Mouse (Mus musculus) cerebellum, adult 9-10 months (tissue): Measurements from ENCODE around the gene Nt5c3.

Source experiments
- DNase-seq: peaks from one replicate; pipeline ENCODE4 v3.0.0; 2022

Gene Nt5c3

DNA sequence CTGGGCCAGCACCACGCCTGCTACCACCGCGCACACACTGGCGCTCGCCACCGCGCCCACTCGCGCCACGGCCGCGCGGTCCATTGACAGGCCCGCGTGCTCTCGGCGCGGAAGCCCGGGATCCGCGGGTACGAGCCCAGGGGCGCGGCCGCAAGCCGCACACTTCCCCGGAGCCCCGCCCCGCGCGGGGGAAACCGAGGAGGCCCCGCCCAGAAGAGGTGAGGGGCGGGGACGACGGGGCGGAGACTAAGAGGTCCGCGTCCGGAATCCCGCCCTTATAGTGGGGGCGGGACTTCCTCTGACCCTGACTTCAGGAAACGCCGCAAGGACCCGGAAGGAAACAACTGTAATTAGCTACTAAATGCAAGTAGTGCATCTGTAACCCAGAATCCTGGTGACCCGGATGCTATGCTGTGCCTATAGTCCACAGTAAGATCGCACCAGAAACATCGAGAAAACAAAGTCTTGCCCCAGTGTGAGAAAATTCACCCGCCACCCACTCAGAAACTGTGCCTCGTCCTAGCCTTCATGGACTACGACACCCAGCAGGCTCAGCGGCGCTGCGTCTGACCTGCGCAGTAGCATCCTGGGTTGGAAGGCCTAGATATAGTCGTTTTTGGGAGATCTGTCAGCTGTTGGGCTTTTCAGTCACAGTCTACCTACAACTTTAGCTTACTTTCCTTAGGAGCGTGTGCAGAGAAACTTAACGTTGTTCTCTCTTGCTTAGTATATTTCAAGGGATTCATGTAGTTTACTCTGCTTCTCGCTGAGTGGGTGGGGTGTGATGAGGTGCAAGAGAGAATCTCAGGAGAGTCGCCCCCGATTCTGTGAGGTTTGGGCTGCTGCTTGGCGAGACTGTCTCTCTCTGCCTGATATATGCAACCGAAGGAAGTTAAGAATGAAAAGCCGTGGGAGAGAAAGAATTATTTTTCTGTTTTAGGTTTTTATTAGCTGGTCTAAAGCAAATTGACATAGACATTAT, at the start of gene Nt5c3, which contains the start of gene Vmn1r4:
Gene Nt5c3 (minus strand): TSS at position 207 of the 982 bp plus-strand sequence.
Gene Vmn1r4 (plus strand): TSS at position 290 of the 982 bp plus-strand sequence.
- DNase-seq, result peak; percentile 97

DNA sequence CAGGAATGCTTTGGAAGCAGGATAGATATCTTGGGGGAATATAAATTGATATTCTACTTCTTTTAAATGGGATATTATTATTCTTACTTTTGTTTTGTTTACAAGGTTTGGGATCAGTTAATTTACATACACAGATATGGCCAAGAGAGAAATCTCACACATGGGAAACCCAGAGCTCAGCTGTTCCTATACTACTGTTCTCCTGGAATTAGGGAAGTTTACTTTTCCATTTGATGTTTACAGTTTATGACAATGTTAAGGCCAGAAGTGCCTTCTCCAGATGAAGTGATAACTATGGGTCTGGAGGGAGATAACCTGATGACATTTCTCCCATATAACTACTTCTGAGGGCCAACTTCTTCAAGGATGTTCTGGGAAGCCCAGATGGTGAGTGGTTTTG, 46.2 kb upstream of the Nt5c3 start, which contains the start of gene Vmn1r5:
Gene Vmn1r5 (plus strand): TSS at position 301 of the 400 bp plus-strand sequence.
- DNase-seq, result no peak

DNA sequence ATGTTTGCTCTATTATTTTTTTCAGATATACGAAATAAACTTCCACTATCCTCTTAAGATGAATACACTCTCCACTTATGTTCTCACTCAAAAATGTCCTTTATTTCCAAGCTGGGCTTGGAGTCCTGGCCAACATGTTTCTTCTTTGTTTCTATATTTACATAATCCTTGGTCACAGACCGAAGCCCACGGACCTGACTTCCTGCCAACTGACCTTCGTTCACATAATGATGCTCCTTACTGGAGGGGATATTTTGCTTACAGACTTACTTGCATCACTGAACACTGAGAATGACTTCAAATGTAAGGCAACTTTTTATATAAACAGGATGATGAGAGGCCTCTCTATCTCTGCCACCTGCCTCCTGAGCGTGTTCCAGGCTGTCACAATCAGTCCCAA, 32.7 kb upstream of the Nt5c3 start:
- DNase-seq, result no peak

DNA sequence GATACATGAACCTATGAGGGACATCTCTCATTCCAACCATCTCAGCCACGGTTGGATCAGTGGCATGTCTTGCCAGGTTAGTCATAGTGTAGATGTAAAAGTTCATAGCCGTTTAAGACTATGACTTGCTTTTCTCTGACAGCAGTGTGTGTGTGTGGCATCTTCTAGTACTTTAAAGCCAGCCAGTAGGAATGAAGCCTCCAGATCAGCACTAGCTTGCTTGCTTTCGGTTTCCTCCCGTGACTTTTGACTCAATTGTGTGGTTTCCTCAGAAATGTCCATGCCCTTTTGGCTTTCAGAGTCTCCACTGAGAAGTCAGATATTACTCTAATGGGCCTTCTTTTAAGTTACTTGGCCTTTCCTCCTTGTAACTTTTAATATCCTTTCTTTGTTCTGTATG, 10.6 kb upstream of the Nt5c3 start:
- DNase-seq, result no peak

DNA sequence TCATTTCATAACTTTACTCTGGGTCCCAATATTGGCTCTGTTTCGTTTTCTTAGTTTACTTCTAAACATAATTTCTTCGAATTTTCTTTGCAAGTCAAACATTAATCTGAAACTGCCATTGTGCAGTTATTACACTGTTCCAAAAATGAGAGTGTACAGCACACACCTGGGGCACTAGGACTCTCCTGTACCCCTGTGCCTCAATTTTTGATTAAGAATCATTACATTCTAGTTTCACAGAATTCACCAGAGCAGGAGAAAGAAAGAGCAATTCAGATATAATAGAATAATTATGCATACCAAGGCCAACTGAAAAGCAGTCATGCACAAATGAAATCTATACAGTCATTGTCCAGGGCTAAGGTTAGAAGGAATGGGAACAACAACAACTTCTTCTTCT, 8.7 kb upstream of the Nt5c3 start:
- no peak for DNase-seq

DNA sequence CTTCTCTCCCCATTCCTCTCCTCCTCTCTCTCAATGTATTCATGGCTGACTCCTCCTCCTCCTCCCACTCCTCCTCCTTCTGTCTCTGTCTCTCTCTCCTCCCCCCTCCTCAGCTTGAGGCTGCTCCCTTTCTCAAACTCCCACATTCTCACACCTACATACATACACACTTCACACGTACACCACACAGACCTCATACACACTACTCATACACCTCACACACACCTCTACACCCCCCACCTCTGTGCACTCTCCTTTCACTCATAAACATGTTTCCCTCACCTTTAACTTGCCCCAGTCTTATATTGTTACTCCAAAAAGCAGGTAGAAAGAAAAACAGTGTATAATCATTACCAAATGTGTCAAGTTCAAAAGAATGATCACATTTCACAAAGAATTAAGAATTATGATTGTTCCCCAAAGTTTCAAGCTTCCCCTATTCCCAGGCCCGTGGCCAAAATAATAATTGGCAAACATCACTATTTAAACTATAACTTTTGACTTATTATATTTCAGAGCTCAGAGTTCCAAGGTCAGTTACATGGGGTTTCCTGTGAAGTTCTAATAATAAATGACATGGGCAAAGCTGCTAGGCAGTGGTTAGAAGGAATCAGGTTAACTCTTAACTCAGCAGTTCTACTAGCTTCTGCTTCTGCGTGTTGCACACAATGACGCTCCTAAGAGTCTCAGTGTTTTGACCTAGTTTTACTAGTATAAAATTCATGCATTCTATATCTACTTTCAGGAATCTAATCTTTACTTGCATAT, 8.1 kb upstream of the Nt5c3 start:
- DNase-seq, result no peak

DNA sequence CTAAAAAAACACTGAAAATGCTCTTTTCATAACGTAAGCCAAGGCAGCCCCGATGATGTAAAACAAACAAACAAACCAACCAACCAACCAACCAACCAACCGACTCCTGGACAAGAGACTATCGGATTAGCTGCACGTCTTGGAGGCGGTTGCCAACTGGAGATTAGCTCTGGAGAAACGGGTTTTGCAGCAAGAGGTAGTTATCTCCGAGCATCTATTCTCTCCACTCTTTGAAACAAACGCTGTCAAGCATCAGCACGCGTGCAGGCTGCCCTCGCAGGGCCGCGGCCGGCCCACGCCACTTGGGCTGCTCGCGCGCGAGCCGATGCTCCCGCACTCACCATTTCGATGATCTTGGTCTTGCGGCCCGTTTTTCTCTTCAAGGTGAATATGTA, 404 bp downstream of the Nt5c3 start:
- DNase-seq, result no peak

DNA sequence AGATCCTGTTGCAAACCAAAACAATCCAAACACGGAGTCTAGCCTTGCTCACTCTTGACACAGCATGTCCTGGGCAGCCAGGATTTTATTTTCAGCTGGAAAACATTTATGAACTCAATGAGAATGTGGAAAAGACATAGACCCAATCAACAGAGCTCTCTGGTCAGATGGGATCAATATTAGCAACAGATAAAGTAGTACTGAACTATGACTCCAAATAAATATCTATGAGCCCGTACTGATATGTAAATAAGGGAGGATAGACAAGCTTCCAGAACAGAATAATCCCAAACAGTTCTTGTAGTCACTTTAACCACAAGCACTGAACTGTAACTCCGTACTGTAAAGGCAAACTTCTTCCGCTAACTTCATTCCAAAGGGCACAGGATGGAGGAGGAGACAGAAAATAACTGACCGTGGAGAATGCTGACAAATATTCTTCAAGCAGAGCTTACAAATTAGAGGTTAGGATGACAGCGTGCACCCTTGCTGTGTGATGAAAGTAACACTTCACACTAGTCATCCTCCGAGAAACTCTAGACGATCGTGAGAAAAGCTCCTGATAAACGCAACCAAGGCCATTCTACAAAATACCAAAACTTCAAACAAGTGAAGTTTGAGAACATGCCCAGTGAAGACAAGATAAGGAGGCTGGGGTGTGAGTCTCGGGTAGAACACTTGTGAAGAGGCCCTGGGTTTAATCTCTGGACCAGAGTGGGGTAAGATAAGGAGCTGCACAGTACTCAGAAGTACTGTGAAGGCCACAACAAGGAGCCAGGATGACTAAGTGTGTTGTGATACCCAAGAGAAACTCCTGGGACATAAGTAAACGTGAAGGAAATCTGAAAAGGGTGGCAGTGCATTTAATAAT, 3.3 kb downstream of the Nt5c3 start:
- DNase-seq, result no peak

DNA sequence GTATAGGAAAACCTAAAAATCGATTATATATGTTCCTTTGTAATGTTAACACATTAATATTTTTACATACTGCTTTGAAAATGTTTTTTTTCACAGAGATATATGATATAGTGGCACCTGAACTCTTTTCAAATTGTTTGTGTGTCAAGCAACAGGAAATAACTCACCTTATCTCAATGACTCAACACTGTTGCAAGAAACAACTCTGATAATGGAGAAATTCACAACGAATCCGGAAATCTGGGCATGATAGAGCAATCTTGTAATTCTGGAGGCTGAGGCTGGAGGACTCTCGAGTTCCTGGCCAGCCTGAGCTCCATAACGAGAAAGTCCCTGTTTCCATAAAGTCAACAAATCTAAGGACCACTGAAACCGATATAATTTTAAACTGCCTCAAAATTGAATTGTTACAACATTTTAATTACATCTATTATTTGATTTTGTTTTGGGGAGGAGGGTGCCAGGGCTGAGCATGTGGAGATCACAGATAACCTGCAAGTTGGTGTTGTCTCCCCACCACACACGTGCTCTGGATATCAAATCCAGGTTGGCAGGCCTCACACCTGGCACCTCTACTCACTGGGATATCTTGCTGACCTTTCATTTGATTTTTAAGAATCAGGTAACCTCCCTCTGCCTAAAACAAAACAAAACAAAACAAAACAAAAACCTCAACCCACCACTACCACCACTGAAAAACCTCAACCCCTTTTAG, 4.2 kb downstream of the Nt5c3 start:
- DNase-seq, result no peak

DNA sequence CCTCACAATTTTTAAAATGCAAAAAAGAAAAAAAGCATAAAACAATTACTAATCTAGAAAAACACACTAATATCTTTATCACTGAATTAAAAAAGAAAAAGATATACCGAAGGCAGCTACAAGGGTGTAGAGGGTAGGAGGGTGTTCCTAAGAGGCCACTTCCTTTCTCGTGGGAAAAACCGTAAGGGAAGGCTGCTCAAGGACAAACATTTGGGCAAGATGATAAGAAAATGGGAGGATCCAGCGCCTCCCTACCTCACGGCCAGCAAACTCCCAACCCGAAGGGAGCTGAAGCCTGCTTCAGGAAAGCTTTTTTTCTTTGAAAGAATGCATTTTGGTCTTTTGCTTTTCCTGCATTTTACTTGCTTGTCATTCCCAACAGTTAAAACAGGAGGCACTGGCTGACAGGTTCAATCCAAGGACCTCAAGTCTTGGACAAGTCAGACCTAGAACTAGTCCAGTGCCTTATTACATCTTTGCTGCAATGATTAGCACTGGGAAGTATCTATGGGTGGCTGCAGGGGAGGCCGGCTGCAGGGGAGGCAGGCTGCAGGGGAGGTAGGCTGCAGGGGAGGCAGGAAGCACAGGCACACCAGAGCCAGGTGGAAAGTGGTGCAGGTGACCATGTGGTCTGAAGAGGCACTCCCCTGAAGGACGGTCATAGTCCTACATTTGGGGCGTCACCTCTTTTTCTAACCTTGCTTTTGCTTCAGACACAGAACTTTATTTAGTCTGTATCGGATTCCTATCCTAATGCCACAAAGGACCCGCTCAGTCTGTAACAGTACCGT, 6.0 kb downstream of the Nt5c3 start:
- no peak for DNase-seq

DNA sequence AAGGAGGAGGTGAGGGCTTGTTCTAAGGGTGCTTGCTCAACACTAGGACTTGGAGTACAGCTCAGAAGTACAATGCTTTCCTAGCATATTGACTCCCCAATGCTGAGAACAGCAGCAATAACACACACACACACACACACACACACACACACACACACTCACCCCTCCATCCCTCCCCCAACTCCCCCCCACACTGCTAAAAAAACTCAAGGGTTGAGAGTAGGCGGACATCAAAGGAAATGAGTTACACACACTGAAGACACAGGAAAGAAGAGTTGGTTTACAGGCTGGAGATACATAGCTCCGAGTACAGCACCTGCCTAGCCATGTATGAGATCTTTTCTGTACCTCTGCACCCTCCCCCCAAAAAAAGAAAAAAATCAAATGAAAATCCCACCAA, 7.5 kb downstream of the Nt5c3 start:
- no peak for DNase-seq

DNA sequence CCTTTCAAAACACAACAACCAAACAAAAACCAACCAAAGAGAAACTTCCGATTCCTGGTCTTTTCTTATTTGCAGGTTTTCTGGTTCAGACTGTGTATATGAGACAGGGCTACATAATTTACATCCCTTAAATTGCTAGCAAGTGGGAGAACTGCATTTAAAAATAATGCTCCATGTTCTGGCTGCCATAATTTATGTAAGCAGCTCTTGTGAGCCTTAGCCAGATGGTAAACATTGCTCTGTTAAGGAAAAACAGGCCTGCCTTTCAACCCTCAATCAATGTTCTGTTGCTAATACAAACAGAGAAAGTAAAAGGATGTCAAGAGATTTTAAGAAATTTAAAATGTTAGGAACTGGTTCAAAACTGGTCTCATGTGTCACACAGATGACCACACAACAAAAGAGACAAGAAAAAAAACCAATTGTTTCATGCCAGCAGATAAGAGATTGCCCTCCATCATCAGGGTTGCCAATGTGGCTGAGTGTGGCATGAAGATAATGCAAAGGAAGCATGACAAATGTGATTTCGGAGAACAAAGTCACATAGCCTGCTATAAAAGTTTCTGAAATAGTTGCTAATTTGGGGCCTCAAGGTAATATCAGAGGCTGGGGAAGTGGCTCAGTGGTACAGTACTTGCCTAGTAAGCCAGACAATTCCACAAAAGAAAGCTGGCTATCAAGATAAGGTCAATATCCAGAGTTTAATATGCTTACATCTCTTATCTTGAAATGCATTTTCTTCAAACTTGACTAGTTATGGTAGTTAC, 10.5 kb downstream of the Nt5c3 start:
- DNase-seq, result no peak

DNA sequence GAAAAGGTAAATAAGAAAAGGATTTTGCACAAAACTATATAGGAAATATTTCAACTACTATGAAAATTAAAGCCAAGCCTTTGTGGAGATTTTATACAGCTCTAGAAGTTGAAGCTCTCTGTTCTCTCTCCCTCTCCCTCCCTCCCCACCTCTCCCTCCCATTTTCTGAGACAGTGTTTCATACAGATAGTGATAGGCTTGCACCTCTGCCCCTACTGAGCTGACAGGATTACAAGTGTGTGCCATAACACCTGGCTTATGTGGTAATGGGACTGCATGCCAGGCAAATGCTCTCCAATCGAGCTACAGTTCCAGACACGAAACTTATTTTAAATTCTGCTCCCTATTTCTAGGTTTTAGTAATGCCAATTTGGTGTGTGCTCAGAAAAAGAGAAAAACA, 12.8 kb downstream of the Nt5c3 start:
- no peak for DNase-seq

DNA sequence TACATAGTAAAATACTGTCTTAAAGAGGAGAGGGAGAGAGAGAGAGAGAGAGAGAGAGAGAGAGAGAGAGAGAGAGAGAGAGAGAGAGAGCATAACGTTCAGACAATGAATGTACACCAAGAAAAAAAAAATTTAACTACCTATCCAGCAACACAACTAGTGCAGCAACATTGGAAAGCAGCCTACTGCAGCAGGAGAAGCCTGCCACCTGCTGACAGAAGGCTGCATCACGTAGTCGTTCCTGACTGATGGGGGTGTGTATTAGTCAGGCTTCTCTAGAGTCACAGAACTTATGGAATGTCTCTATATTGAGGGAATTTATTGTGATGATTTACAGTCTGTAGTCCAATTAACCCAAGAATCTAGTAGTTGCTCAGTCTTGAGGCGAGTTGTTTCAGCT, 14.8 kb downstream of the Nt5c3 start:
- DNase-seq, result no peak

DNA sequence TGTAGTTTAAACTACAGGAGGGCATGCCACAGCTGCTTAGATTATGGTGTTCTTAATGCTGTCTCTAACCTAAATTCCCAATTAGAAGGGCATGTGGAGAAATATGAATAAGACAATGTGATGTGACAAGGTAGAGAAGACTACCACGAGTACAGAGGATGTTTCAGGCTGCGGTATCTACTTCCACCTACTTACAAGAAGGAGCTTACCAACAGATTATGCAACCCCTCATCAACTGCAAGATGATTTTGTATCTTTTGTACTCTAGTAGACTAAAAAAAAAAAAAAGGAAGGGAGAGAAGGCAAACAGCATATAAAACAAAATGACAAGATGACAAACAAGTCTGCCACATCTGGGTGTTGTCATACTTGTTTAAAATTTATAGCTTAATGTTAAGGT, 15.3 kb downstream of the Nt5c3 start:
- DNase-seq, result no peak

DNA sequence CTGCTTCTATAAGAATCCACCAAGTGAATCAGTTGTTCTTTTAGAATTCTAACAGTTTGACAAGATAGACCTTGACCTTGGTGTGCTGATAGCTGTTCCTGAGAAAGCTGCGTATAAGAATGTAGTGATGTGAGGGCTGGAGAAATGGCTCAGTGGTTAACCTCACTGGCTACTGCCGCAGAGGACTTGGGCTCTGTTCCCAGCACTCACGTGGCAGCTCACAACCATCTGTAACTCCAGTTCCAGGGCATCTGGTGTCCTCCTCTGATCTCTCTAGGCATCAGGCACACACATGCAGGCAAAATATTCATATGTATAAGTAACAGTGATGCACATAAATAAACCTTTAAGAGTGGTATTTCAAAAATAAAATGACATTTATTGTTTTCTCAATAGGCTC, 15.8 kb downstream of the Nt5c3 start:
- DNase-seq, result no peak

DNA sequence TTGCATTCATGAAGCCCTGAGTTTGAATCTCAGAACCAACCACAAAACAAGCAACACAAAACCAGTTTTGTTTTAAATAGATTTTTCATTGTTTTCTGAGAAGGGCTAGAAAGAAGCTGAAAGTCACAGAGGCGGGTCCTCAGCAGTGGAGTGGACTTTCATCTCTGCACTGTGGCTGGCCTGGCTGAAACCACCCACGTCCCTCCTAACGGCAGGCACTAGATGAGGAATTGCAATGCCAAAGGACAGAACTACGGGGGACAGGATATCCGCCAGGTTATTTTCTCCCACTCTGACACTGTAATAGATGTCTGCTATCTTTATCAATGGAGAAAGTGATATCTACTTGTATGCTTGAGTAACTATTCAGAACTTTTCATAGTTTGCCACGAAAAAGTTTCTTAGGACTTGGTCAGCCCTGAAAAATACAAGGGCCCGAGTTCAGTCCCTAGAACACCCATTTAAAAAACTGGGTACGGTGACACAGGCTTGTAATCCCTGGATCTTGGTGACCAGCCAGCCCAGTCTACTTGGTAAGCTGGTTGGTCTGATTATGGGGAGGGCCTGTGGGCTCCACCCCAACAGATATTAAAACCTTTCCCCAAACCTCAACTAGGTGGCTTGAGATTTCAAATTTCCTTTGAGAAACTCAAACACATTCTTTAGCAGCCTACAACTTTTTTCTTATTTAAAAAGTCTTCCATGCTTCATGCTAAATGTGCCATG, 17.4 kb downstream of the Nt5c3 start:
- no peak for DNase-seq

DNA sequence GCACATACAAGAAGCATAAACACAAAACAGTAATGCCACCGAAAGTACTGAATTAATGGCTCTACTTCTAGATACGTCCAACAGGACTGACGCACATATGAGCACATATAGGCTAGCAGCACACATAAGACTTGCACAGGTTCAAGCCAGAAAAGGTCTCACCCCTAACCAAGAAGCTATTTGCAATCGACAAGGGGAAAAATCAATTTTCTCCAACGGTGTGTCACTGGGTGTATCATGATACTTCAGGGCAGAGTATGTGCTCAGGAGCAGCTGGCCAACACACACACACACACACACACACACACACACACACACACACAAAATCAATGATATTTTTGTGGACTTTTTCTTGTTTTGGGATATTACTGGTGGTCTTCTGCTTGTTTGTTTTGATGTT, 18.2 kb downstream of the Nt5c3 start:
- DNase-seq, result no peak

DNA sequence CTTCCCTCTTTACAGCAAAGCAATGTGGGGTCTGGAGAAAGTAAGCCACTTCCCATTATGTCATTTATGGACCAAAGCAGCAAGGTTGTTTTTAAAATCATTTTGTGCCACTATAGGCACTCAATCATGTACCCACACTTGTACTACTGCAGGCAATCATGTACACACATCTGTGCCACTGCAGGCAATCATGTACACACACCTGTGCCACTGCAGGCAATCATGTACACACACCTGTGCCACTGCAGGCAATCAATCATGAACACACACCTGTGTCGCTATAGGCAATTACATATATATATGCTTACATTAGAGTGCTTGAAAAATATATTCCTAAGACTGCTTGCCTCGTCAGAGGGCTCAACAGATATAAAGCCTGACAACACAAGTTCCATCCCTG, 18.8 kb downstream of the Nt5c3 start:
- no peak for DNase-seq

DNA sequence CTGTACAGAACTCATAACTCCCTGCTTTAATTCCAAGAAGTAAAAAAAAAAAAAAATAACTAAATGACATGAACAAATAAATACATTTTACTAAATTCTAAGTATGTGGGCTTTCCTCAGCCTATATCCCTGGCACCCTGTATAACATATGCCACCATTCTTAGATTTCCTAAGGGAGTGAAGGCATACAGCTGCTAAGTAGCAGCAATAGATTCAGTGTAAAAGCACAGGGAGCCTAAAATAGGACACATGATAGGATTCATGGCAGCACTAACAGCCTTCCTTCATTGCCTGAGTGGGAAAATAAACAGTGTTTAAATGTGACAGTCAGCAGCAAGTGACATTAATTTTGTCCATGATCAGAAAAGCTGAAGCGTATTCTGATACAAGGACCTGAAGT, 19.4 kb downstream of the Nt5c3 start:
- no peak for DNase-seq
